Mouse (Mus musculus): ENCODE data around the gene Ccl27a.
"Not testable (repeated sequence)": the region's sequence is repeated elsewhere in the genome, so short reads cannot be mapped to it uniquely, and the experiment has no call there.

Gene Ccl27a

DNA sequence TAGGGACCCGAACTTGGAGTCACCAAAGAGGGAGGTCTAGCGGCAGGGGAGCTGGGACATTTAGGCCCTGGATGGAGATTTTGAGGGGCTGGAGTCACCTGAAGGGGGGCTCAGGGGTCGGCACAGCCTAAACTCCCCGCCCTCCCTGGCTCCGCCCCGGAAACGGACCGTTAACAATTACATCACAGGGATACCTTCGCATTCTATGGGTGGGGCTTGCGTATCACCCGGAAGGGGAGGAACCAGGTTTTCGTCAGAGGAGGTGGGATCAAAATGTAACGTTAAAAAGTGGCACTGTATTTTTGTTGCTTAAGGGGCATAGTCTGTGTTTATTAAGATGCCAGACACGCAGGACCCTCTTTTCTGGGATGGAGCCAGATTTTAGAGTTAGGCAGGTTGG is at the start of gene Ccl27a:
TSS of gene Ccl27a (minus strand) at position 246 of the 400 bp plus-strand sequence.
- peak; percentile 81 for DNase-seq (ENCODE audit: low spot score)

DNA sequence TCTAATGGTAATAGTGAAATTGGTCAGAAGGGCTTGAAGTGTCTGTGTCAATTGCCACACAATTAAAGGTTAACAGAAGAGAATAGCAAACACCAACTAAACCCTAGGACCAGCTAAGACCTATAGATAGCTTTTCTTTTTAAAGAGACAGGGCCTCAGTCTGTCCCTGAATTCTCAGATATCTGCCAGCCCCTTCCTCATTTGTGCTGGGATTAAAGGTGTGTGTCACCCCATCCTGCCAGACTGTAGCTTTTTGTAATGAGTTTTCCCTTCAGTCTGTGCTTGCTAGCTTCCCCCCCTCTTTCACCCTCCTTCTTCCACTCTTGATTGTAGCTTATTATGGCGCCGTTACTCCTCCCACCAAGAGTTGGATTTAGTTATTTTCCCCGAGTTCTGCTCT is 9.2 kb upstream of the Ccl27a start:
- not testable (repeated sequence) for DNase-seq (ENCODE audit: low spot score)

DNA sequence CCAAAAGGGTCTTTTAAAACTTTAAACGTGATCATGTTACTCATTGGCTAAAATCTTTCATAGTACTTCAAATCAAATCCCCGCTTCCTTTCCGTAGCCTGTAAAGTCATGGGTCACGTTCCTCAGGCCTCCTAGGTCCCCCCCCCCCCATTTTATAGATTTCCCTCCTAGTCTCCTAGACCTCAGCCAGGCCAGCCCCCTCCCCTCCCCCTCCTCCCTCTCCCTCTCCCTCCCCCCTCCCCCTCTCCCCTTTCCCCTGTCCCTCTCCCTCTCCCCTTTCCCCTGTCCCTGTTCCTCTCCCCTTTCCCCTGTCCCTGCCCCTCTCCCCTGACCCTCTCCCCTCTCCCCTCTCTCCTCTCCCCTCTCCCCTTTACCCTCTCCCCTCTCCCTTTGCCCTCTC is 8.7 kb upstream of the Ccl27a start:
- DNase-seq (ENCODE audit: low spot score), result not testable (repeated sequence)

DNA sequence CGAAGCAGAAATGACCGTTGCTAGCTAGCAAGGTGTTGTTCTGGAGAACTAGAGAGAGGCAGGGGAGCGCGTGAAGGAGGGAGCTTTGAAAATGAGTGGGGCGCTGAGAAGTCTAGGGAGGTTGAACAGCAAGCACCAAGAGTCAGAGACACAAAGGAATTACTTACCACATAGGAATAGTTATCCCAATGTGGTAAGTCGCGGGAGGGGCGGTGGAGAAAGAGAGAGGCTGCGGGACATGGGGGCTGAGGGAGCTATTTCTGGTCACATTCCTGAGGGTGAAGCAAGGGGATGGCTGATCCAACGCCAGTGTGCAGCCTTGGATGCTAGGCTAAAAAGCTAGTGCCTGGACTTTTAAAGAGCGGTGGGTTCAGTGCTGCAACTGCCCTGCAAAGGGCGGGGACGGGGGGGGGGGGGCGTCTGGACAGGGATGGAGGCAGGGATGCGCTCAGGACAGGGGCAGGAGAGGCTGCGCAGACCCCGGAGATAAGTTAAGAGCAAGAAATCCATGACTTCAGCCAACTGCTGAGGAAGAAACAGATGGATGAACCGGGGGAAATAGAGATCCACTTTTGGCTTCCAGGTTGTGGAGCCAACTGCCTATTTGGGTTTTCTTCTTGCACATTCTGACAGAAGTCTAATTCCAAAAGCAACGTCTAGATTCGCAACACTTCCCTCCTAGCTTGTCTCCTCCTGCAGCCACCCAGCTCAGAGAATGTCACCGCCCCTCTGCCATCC is 7.9 kb upstream of the Ccl27a start:
- DNase-seq (ENCODE audit: low spot score), result not testable (repeated sequence)

DNA sequence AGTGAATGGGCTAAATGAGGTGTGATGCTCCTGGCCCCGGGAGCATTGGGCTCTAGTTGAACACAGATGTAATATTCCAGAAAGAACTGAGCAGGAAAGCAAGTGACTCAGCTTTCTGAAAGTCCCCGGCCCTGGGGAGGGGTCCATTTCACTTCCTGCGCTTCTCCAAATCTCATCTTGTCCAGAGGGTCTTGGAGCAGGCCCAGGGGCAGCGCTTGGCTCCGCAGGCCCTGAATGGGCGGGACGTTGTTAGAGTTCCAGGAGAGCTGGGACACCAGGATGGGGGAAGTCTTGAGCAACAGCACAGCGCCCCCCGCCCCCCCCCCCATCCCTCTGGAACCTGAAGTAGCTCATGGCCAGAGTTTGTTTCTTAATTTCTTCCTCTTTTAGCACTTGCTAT is 7.2 kb upstream of the Ccl27a start:
- not testable (repeated sequence) for DNase-seq (ENCODE audit: low spot score)

DNA sequence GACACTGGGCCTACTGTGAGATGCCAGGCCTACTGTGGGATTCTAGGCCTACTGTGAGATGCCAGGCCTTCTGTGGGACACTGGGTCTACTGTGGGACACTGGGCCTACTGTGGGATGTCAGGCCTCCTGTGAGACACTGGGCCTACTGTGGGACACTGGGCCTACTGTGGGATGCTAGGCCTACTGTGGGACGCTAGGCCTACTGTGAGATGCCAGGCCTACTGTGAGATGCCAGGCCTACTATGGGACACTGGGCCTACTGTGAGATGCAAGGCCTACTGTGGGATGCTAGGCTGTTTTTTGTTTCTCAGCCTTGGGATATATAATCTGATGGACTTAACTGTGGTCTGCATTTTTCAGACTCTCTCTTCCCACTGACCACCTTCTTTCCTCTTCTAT is 1.8 kb upstream of the Ccl27a start:
- DNase-seq (ENCODE audit: low spot score), result not testable (repeated sequence)

DNA sequence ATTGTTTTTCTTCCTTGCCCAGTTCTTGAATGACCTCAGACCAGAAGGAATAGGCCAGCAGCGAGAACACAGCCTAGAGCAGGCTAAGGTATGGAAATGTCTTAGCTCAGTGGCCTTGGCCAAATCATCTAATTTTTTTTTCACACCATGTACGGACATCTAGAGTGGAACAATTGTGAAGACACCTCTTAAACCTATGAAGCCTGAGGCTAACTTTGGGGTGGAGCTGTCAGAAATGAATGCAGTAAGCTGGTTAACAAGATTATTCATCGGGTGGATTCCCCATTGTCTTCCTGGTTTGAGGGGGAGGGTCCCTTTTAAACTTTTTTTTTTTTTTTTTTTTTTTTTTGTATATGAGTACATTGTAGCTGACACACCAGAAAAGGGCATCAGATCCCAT is 459 bp upstream of the Ccl27a start:
- DNase-seq (ENCODE audit: low spot score), result not testable (repeated sequence)

DNA sequence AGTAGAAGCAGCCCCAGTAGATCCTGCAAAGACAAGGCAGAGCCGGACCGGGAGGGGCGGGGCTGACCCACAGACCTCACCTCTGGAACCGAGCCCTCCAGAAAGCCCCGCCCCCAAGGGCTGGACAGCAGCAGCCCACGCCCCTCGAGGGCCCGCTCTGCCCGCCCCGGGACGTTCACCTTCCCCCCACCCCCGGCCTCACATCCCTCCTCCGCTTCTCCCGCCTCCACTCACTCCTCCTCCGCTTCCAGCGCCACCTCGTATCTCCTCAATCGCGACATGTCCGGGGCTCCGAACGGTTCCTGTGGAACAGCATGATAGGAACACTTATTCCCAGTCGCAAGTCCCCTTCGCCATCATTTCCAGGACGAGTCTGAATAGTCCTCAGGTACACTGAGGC is 545 bp downstream of the Ccl27a start:
- peak; percentile 81 for DNase-seq (ENCODE audit: low spot score)

DNA sequence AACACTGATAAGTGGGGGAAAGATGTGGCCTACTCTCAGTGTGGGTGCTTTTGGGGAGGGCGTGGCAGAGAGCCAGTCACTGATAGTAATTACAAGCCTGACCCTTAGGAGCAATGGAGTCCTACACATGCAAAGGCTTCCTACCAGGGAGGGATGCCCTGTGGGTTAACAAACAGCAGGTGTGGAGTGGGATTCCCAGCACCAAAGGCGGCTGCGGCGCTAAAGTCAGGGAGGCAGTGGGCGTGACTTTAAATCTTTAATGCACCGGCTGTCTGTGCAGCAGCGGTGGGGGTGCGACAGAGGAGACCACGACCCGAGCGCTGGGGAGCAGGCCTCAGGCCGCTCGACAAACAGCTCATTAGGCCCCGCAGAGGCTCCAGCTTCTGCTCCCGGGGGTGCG is 1.1 kb downstream of the Ccl27a start:
- DNase-seq (ENCODE audit: low spot score), result not testable (repeated sequence)

DNA sequence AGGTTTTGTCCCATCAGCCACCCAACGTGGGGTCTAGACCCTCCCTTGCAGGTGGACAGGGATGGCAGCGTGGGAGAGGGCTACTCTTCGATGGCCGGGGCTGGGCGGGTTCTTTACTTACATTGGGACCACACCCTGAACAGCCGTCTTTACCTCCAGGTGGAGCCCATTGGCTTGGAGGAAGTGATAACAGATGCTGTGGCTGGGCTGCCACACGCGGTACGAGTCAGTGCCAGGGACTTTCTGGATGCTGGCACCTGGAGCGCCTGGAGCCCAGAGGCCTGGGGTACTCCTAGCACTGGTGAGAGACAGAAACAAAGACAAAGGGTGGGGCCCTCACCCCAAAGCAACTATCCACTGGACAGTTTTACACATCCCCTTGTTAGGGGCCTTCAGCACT is 6.7 kb downstream of the Ccl27a start:
- not testable (repeated sequence) for DNase-seq (ENCODE audit: low spot score)

DNA sequence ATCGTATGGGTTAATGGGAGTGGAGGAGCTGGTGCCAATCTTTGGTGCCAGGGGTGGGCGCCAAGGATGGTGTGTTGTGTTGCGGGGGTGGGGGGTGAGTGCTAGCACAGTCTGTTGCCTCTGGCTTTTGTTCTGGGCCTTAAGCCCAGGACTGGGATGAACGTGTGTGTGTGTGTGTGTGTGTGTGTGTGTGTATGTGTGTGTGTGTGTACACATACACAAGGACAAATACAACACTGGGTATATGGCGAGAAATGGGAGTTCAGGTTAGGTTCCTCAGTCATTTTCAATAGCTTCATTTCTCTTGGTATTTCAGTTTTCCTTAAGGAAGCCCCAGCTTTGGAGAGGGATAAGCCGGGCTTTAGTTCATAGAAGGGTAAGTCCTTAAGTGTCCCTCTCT is 10.9 kb downstream of the Ccl27a start:
- DNase-seq (ENCODE audit: low spot score), result not testable (repeated sequence)

DNA sequence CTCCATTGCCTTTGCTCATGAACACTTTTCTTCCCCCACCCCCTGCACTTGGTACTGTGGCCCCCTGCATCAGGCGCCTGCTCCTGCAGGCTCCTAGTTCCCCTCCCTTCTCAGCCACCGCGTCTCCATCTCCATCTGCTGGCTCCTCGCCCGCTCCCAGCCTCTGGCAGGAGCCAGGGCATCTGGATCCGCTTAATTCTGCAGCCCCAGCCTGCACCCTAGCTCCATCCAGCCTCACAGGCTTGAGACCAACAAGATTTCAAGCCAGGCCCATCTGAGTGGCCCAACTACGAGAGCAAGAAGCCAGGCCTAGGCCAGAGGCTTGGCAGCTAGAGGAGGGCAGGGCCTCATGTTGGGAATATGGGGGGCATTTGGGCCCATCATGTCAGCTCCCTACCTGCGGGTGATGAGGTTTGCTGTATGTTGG is 11.3 kb downstream of the Ccl27a start:
- DNase-seq (ENCODE audit: low spot score), result peak; percentile 60

DNA sequence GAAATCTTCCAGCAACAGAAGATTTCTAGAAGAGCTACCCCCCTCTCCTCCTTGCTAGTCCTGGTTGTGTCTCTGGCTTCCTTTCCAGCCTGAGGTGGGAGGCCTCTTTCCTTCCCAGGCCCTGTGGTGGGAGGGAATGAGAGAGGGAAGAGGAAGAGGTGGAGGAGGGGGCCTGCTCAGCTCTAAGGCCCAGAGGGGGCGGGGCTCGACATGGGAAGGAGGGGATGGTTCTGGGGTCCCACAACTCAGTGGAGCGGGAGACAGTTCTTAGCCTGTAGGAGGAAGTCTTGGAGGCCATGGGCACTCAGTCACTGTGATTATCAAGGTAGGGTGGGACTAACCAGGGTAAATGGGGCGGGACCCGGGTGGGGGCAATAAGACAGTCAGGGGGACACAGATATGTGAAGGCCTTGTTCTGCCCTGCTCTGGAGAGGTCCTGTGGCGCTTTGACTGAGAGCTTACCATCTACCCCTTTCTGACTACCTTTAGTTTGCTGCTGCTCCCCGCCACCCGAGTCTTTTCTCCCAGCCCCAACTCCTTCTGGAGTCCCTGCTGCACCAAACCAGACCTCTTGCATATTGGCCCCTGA is 11.9 kb downstream of the Ccl27a start:
- peak; percentile 17 for DNase-seq (ENCODE audit: low spot score)

DNA sequence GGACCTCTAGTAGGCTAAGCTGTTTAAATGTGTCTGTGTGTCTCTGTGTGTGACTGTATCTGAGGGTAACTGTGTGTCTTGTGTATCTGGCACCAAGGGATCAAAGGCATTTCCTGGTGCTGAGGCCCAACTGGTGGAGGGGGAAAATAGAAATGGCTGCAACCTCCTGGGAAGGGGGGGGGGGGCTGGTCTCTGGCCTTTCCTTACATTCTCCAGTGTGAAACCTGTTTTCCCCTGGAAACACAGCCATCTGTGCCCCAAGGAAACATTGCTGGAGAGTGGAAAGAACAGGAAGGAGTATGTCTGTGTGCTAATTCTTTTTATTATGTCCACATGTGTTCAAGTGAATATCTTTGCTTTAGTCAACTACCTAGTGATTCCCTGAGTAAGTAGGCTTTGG is 12.4 kb downstream of the Ccl27a start:
- no peak for DNase-seq (ENCODE audit: low spot score)

DNA sequence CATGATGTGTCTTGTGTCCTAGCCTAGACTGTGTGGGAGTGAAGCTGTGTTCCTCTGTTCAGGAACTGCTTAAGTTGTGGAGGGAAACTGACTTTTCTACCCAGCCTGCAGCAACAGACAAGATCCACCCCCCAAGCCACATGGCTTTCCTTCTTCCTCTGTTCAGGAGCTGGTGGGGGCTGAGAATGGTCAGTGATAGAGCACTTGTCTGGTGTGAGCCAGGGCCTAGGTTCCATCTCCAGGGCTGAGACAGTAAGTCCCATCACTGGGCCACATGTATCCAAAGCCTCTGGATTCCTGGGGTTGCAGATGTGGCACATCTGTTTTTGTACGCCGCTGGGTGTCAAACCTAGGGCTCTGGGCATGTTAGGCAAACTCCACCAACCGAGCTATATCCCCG is 13.1 kb downstream of the Ccl27a start:
- DNase-seq (ENCODE audit: low spot score), result no peak

DNA sequence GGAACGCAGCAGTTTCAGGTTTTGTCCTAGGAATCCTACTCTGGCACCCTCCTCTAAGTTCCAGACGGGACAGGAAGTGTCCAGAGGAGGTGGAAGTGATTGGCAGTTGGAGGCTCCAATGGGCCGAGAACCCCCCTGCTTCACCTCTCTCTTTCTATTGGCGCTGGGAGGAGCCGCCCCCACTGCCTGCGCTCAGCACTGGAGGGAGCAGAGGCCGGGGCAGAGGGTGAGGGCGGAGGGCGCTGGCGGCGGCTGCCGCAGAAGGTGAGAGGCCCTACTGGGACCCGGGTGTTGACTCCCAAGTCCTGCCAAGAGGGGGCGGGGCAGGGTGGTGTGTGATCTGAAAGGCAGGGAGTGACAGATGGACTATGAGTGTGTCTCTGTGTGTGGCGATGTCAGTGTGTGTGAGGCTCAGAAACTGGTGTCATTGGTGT is 13.7 kb downstream of the Ccl27a start:
- peak; percentile 91 for DNase-seq (ENCODE audit: low spot score)

DNA sequence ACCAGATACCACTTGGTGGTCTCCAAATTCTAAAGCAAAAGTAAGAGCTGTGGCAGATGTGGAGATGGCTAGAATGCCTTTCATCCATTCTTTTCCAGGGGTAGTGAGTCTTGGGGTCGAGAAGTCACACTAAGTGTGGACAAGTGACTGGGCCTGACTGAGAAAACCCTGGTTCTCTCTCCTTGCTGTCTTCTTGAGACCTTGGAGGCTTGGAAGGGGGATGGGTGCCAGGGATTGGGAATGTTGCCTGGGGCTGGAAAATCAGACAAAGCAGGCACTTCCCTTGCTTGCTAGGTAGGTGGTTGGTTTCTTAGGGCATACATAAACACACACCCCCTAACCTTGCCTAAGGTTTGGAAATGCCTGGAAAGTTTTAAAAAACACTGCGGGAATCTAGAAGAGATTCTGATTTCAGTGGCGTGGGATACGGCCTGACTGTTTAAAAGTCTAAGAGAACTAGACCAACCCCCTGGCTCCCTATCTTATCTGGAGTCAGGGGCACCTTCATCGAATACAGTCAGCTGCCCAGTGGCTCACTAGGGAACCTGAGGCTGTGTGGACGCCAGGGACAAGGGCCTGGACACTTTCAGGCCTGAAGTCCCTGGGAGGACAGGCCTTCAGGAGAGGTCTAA is 14.3 kb downstream of the Ccl27a start:
- DNase-seq (ENCODE audit: low spot score), result peak; percentile 30

DNA sequence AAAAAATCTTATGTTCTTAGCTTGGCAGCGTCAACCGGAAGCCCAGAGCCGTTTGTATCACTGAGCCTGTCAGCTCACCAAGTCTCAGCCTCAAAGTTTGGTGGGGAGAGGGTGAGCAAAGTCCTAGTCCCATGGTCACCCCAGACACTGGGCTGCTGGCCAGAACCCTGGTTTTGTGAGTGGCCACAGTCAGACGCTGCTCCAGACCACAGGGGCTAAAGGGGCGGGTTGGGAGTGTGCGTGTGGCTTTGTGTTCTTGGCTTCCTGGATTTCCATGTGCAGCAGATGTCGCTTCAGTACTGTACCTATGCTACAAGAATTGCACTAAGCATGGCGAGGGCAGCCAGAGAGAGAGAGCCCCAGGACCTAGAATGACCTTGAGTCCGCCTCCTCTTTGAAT is 14.8 kb downstream of the Ccl27a start:
- peak; percentile 38 for DNase-seq (ENCODE audit: low spot score)

DNA sequence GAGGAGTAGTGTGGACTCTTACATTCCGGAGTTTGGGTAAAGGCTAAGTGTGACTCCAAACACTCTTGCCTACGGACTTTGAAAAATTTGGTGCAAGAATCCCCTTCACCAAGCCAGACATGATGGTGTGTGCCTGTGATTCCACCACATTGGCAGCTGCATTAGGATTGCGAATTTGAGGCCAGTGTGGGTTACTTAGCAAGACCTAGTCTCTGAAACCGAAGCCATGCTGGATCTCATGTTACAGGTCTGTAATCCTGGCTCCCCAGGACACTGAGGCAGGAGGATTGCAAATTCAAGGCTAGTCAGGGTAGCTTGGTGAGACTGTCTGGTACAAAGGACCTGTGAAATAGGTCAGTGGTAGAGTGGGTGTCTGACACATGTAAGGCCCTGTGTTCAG is 15.3 kb downstream of the Ccl27a start:
- DNase-seq (ENCODE audit: low spot score), result no peak

DNA sequence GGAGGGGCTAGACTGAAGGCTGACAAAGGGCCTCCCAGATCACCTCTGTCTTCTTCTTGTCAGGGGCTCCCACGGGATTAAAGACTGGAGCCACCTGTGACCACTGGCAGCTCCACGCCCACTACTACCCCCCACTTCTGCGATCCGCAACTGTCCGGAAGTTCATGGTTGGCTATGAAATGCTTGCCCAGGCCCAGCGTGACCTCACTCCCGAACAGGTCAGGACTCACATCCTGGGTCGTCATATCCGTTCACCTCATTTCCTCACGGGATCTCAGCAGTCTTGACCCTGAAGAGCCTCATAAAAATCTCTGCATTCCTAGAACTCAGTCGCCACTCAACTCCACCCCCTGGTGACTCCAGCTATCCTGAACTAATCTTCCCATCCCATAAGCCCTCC is 16.0 kb downstream of the Ccl27a start:
- no peak for DNase-seq (ENCODE audit: low spot score)

DNA sequence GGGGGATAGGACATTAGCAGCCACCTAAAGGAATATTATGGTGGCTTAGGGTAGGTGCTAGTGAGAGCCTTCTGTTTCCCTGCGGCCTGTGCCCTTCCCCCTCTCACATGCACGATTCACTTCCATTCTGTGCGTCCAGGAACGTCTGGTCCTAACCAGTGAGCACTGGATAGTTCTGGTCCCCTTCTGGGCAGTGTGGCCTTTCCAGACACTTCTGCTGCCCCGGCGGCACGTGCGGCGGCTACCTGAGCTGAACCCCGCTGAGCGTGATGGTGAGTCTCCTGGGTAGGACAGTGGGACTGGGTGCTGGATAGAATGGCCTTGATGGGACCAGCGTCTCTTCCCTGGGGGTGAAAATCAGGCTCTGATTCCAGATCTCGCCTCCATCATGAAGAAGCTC is 16.7 kb downstream of the Ccl27a start:
- no peak for DNase-seq (ENCODE audit: low spot score)

DNA sequence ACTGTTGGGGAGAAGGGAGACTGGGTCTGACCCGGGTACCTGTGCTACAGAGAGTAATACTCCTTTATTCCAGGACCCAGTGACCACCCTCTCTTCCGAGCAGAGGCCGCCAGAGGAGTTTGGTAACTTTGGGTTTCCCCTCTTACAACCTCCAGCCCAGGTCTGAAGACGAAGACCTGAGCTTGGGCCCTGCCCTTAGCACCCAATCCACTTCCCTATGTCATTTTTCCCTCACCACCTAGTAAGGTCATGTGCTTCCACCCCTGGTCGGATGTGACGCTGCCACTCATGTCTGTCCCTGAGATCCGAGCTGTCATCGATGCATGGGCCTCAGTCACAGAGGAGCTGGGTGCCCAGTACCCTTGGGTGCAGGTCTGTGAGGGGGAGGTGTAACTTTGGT is 17.6 kb downstream of the Ccl27a start:
- DNase-seq (ENCODE audit: low spot score), result no peak

Data from ovary, postnatal 36 days (tissue).